Mouse (Mus musculus) C2C12 (cell line): ENCODE results near the gene Wwtr1.

Source experiments
- CEBPB ChIP-seq: IDR thresholded peaks from one replicate; pipeline ENCODE4 v1.6.1; 2011; ENCODE audit warnings: low read depth, mild to moderate bottlenecking, control low read depth, moderate library complexity
- CTCF ChIP-seq: IDR thresholded peaks from one replicate; pipeline ENCODE4 v1.5.1; 2011; ENCODE audit not compliant: control insufficient read depth, insufficient read depth, insufficient read length
- FOSL1 ChIP-seq: IDR thresholded peaks from one replicate; pipeline ENCODE4 v1.8.0; 2011; ENCODE audit warnings: mild to moderate bottlenecking, low read length; ENCODE audit not compliant: poor library complexity, insufficient read depth, severe bottlenecking
- MAX ChIP-seq: IDR thresholded peaks from one replicate; pipeline ENCODE4 v1.6.1; 2011; ENCODE audit warnings: mild to moderate bottlenecking, control low read depth
- MYOD1 ChIP-seq: IDR thresholded peaks from one replicate; pipeline ENCODE4 v1.6.1; 2011; ENCODE audit warnings: low read depth; ENCODE audit not compliant: control insufficient read depth, insufficient read length
- MYOG ChIP-seq: IDR thresholded peaks from one replicate; pipeline ENCODE4 v1.6.1; 2011; ENCODE audit not compliant: control insufficient read depth, insufficient read length; ENCODE audit errors: extremely low read depth
- USF1 ChIP-seq: IDR thresholded peaks from one replicate; pipeline ENCODE4 v1.6.1; 2011; ENCODE audit warnings: low read depth, mild to moderate bottlenecking, control low read depth, moderate library complexity

DNA sequence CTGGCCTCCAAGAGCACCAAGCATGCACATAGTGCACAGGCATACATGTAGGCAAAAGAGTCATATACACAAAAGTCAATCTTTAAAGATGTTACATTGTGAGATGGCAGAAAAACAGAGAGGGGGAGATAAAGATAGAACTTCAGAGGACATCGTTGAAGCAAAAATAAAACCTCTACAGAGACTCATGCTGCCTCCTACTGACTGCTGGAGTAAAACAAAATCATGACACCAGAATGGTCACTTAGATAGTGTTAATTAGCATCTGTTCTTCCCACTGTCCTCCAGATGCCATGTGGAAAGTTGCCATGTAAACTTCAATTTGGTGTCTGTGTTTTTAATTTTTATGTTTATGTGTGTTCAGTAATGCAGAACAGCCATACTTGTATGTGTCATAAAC, 127.8 kb downstream of the Wwtr1 start:
- TF ChIP-seq CTCF (no peak), MYOD1 (no peak), MYOG (no peak), USF1 (no peak), MAX (no peak), FOSL1 (no peak), CEBPB (no peak)
